Mouse (Mus musculus) thymus, adult 2 months (tissue): ENCODE results near the gene Capn7.

Source experiments
- CTCF ChIP-seq: fragments of 200-500 bp; IDR thresholded peaks from 2 replicates; pipeline ENCODE4 v1.5.1; 2012; ENCODE audit warnings: mild to moderate bottlenecking, control low read depth, low read length, moderate library complexity, borderline replicate concordance; ENCODE audit not compliant: control insufficient read depth, poor library complexity, insufficient read depth; ENCODE audit errors: extremely low read depth
- POLR2A ChIP-seq: fragments of 200-500 bp; IDR thresholded peaks from 2 replicates; pipeline ENCODE4 v1.6.1; 2012; ENCODE audit warnings: mild to moderate bottlenecking, low read length, control low read depth, moderate library complexity; ENCODE audit not compliant: control insufficient read depth, poor library complexity, insufficient read depth; ENCODE audit errors: extremely low read depth

DNA sequence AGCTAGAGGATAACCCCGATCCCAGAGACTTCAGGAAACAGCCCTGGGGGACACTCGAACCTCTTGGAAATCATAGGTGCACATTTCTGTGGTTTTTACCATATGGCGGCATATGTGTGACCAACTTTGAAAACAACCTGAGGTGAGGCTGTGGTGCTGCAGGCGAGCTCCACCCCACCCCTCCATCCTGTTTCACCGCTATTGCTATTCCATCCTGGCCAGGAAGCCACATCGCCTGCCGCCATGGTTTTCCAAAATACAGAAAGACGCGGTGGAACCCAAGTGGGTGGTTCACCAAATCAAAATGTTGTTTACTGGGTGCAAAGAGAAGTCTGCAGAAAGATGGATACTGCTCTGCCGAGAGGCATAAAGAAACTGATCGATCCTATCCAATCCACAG is 62.4 kb downstream of the Capn7 start:
- TF ChIP-seq CTCF (no peak), POLR2A (no peak)
